In genomic region chr3:136383282-136383681, GRCm38 (mm10) we compare ENCODE assay signal across 22 mouse cellular contexts. TPM values are rescaled to one million over a fixed set of nuclear protein-coding genes. Genes with fewer than 3 reads are reported as not detected.
DNase-seq lines count a peak whose midpoint lies in the region; ATAC-seq lines count a peak whose summit lies in the region.
"Had no signal": no experiment of that assay in that cellular context is flagged by ENCODE, and none has a peak within 500 bp of the region (broad histone marks: within the 10 kb centered on the region; RNA-seq: fewer than 3 reads in every experiment).

No protein-coding gene starts in this region.

- no peak overlapping the region for H3K9ac ChIP-seq in kidney, embryonic 16.5 days (replicated peaks; ENCODE audit: low read length)
- H3K9ac ChIP-seq: embryonic facial prominence, embryonic 15.5 days; heart, embryonic 13.5 days; liver, embryonic 13.5 days had no signal

- no peak overlapping the region for H3K4me2 ChIP-seq in kidney, embryonic 16.5 days (replicated peaks; ENCODE audit: low read depth, low read length)
- H3K4me2 ChIP-seq: embryonic facial prominence, embryonic 15.5 days; heart, embryonic 13.5 days; liver, embryonic 13.5 days; midbrain, embryonic 11.5 days had no signal

- no peak overlapping the region for H3K27ac ChIP-seq in kidney, embryonic 16.5 days (ENCODE audit: low read length)
- H3K27ac ChIP-seq: embryonic facial prominence, embryonic 15.5 days; heart, adult 2 months; heart, embryonic 13.5 days; kidney, postnatal 0 days; liver, embryonic 13.5 days; stomach, postnatal 0 days had no signal

- DNase-seq in layer of hippocampus, adult 8-10 months (ENCODE audit: low spot score in 2 of 2) = peak; percentile 3 to 21
- no peak for DNase-seq in layer of hippocampus, postnatal 10 days (ENCODE audit: low spot score in 2 of 2)
- peak; percentile 42 to 51 for DNase-seq in right cerebral cortex, adult 2 months (ENCODE audit: low spot score in 2 of 2)
- DNase-seq in right cerebral cortex, postnatal 4 days = no peak
- DNase-seq in right cerebral cortex, postnatal 25 days = peak; percentile 16
- DNase-seq in gastrocnemius, postnatal 25 days = no peak
- DNase-seq: adrenal gland, postnatal 10 days; cerebellum, adult 8-10 months; gastrocnemius, postnatal 36 days; heart, adult 2 months; heart, postnatal 14 days; liver, embryonic 13.5 days; lung, adult 2 months; lung, postnatal 14 days had no signal

- 64% methylated on average over 4 of the region's 4 CpGs for WGBS in kidney, embryonic 16.5 days

- no peaks in the 10 kb centered on the region for H3K36me3 ChIP-seq in kidney, embryonic 16.5 days (ENCODE audit: insufficient read depth, low read length)
- H3K36me3 ChIP-seq: embryonic facial prominence, embryonic 15.5 days; heart, embryonic 13.5 days; liver, embryonic 13.5 days had no signal

- no peaks in the 10 kb centered on the region for H3K4me1 ChIP-seq in kidney, embryonic 16.5 days (ENCODE audit: insufficient read depth, low read length)
- H3K4me1 ChIP-seq: embryonic facial prominence, embryonic 15.5 days; liver, embryonic 13.5 days had no signal

- H3K27me3 ChIP-seq in kidney, embryonic 16.5 days (ENCODE audit: insufficient read depth, low read length) = no peaks in the 10 kb centered on the region
- H3K27me3 ChIP-seq: embryonic facial prominence, embryonic 15.5 days; heart, embryonic 13.5 days; liver, embryonic 13.5 days had no signal

- no peak overlapping the region for H3K4me3 ChIP-seq in kidney, embryonic 16.5 days (ENCODE audit: low read length)
- H3K4me3 ChIP-seq: embryonic facial prominence, embryonic 15.5 days; heart, adult 2 months; heart, embryonic 13.5 days; liver, embryonic 13.5 days had no signal

- H3K9me3 ChIP-seq in kidney, embryonic 16.5 days (ENCODE audit: low read length) = no peaks in the 10 kb centered on the region
- H3K9me3 ChIP-seq: embryonic facial prominence, embryonic 15.5 days; heart, embryonic 13.5 days; liver, embryonic 13.5 days had no signal

- ATAC-seq in kidney, embryonic 16.5 days (ENCODE audit: low FRiP score, low TSS enrichment) = no peak
- ATAC-seq: forebrain, embryonic 14.5 days; intestine, postnatal 0 days had no signal

RNA-seq across cellular contexts. Expression of gene Bank1, which starts 57.4 kb away (rescaled TPM):
- 1 to 10 TPM; 1.3 to 1.7 (median 1.5) TPM for total RNA-seq in layer of hippocampus, adult 8-10 months (2022)
- total RNA-seq in layer of hippocampus, postnatal 10 days (2021) = 1 to 10 TPM; 1.0 to 1.3 TPM
- 0.81 and 1.1 TPM in 2 replicates for polyA plus RNA-seq in kidney, embryonic 16.5 days (2015; fragmentation: Nextera tagmentation; extraction: Ambion mirVana)
- total RNA-seq in gastrocnemius, postnatal 25 days (2021) = under 1 TPM in 1 of 2 experiments, not detected in 1; 0.21 TPM

Comparison
In these comparisons a context has a peak if more than half of its experiments do, and no peak if none do; other contexts are left out.
1. DNase-seq: peak in layer of hippocampus, adult 8-10 months (2 of 2), right cerebral cortex, adult 2 months (2 of 2) and right cerebral cortex, postnatal 25 days (single experiment); none in layer of hippocampus, postnatal 10 days (0 of 2), right cerebral cortex, postnatal 4 days (single experiment) and gastrocnemius, postnatal 25 days (single experiment).